ENCODE assay signal across 11 mouse cellular contexts in genomic region chr3:129622120-129622519, GRCm38 (mm10).
A peak's percentile ranks its signal among the peaks of the same experiment; 100 is the strongest.
DNase-seq lines count a peak whose midpoint lies in the region; ATAC-seq and TF ChIP-seq lines count a peak whose summit lies in the region.
"Had no signal": no experiment of that assay in that cellular context is flagged by ENCODE, and none has a peak within 500 bp of the region (broad histone marks: within the 10 kb centered on the region; RNA-seq: fewer than 3 reads in every experiment).

No protein-coding gene starts in this region.

- no peaks in the 10 kb centered on the region for H3K27me3 ChIP-seq in liver, adult 2 months (ENCODE audit: control insufficient read depth, insufficient read depth, low read length)
- no peaks in the 10 kb centered on the region for H3K27me3 ChIP-seq in liver, embryonic 12.5 days (replicated peaks)
- no peaks in the 10 kb centered on the region for H3K27me3 ChIP-seq in MEL (ENCODE audit: control insufficient read depth in 1 of 2, insufficient read depth in 2 of 2, low read length in 2 of 2)
- no peaks in the 10 kb centered on the region for H3K27me3 ChIP-seq in intestine, embryonic 15.5 days (replicated peaks)
- H3K27me3 ChIP-seq: limb, embryonic 13.5 days had no signal

- no peak overlapping the region for H3K27ac ChIP-seq in liver, adult 2 months (replicated peaks; ENCODE audit: insufficient read depth, low read depth, low read length)
- H3K27ac ChIP-seq in liver, embryonic 12.5 days = no peak overlapping the region
- H3K27ac ChIP-seq in MEL (ENCODE audit: control insufficient read depth, low read depth, low read length) = no peak overlapping the region
- H3K27ac ChIP-seq in bone marrow macrophage, adult 2 months (ENCODE audit: insufficient read depth, low read depth, low read length) = no peak overlapping the region
- no peak overlapping the region for H3K27ac ChIP-seq in intestine, embryonic 15.5 days
- H3K27ac ChIP-seq: limb, embryonic 13.5 days had no signal

- H3K4me3 ChIP-seq in liver, adult 2 months (ENCODE audit: insufficient read depth, low read depth, low read length) = no peak overlapping the region
- H3K4me3 ChIP-seq in liver, embryonic 12.5 days = no peak overlapping the region
- no peak overlapping the region for H3K4me3 ChIP-seq in MEL (ENCODE audit: control insufficient read depth in 1 of 2, insufficient read depth in 1 of 2, low read depth in 2 of 2, low read length in 2 of 2)
- H3K4me3 ChIP-seq in bone marrow macrophage, adult 2 months (ENCODE audit: insufficient read depth, low read length) = no peak overlapping the region
- H3K4me3 ChIP-seq in intestine, embryonic 15.5 days (replicated peaks) = no peak overlapping the region
- H3K4me3 ChIP-seq: heart, embryonic 12.5 days; limb, embryonic 13.5 days; myocyte had no signal

- peak; percentile 82 for TF ChIP-seq CTCF in liver, adult 2 months (IDR thresholded peaks at IDR 0.05; ENCODE audit: low read depth, low read length)
- TF ChIP-seq CTCF in MEL (IDR thresholded peaks at IDR 0.05 in 2 of 3, conservative IDR thresholded peaks at IDR 0.05 in 1 of 3; ENCODE audit: control insufficient read depth in 1 of 3, insufficient read depth in 1 of 3, low read depth in 2 of 3, low read length in 3 of 3, poor library complexity in 1 of 3, severe bottlenecking in 1 of 3) = peak; percentile 49 to 63 (median 62)
- peak; percentile 43; the same call in 1 of the 2 replicates for TF ChIP-seq CTCF in bone marrow macrophage, adult 2 months (IDR thresholded peaks at IDR 0.05; ENCODE audit: low read depth, low read length)

- H3K79me2 ChIP-seq in liver, adult 2 months (ENCODE audit: control insufficient read depth, insufficient read depth, low read length) = no peaks in the 10 kb centered on the region
- no peaks in the 10 kb centered on the region for H3K79me2 ChIP-seq in MEL (ENCODE audit: control insufficient read depth, insufficient read depth, low read length, poor library complexity)

- WGBS in liver, adult 2 months = 73% methylated on average over 9 of the region's 9 CpGs
- 56% methylated on average over 9 of the region's 9 CpGs for WGBS in liver, embryonic 12.5 days (ENCODE audit: insufficient replicate concordance)
- WGBS in intestine, embryonic 15.5 days = 73% methylated on average over 9 of the region's 9 CpGs

- TF ChIP-seq RAD21 in MEL (IDR thresholded peaks at IDR 0.05; ENCODE audit: low read depth, low read length) = peak; percentile 38

- no peak for ATAC-seq in liver, embryonic 12.5 days
- ATAC-seq in intestine, embryonic 15.5 days = no peak

- no peak for TF ChIP-seq POLR2A in liver, adult 2 months (IDR thresholded peaks at IDR 0.05; ENCODE audit: extremely low read depth, insufficient read depth, low read length)
- TF ChIP-seq POLR2A in MEL (IDR thresholded peaks at IDR 0.05; ENCODE audit: control insufficient read depth in 1 of 2, insufficient read depth in 1 of 2, low read depth in 1 of 2, low read length in 2 of 2, poor library complexity in 1 of 2) = no peak
- no peak for TF ChIP-seq POLR2A in bone marrow macrophage, adult 2 months (IDR thresholded peaks at IDR 0.05; ENCODE audit: borderline replicate concordance, low read depth, low read length)

- H3K36me3 ChIP-seq in liver, adult 2 months (ENCODE audit: control insufficient read depth, insufficient read depth, low read length) = peaks cover 36% of the 10 kb centered on the region
- H3K36me3 ChIP-seq in liver, embryonic 12.5 days = peaks cover 14% of the 10 kb centered on the region
- no peaks in the 10 kb centered on the region; a peak in 1 of 4 replicates for H3K36me3 ChIP-seq in MEL (ENCODE audit: control insufficient read depth in 1 of 2, insufficient read depth in 2 of 2, low read length in 2 of 2)
- H3K36me3 ChIP-seq in intestine, embryonic 15.5 days = no peaks in the 10 kb centered on the region

- no peak overlapping the region for H3K4me2 ChIP-seq in liver, embryonic 12.5 days
- no peak overlapping the region for H3K4me2 ChIP-seq in intestine, embryonic 15.5 days (replicated peaks)
- H3K4me2 ChIP-seq: heart, embryonic 12.5 days; limb, embryonic 13.5 days had no signal

- no peak for TF ChIP-seq EP300 in MEL (IDR thresholded peaks at IDR 0.05; ENCODE audit: low read depth in 1 of 2, low read length in 2 of 2)

- intact Hi-C loops in heart, postnatal 10 days (cut with DNase I) = no loop called here

- H3K9ac ChIP-seq in liver, adult 2 months (ENCODE audit: low read depth, low read length) = no peak overlapping the region
- no peak overlapping the region for H3K9ac ChIP-seq in liver, embryonic 12.5 days
- no peak overlapping the region for H3K9ac ChIP-seq in MEL (ENCODE audit: control insufficient read depth, low read depth, low read length, poor library complexity, severe bottlenecking)
- no peak overlapping the region for H3K9ac ChIP-seq in intestine, embryonic 15.5 days
- H3K9ac ChIP-seq: heart, embryonic 12.5 days; limb, embryonic 13.5 days had no signal

- H3K9me3 ChIP-seq in liver, embryonic 12.5 days (replicated peaks) = no peaks in the 10 kb centered on the region
- H3K9me3 ChIP-seq in MEL (replicated peaks; ENCODE audit: insufficient read depth, low read length) = no peaks in the 10 kb centered on the region
- no peaks in the 10 kb centered on the region for H3K9me3 ChIP-seq in intestine, embryonic 15.5 days
- H3K9me3 ChIP-seq: heart, embryonic 12.5 days; limb, embryonic 13.5 days had no signal

- DNase-seq in liver, adult 2 months (ENCODE audit: extremely low read depth, low read depth, low spot score) = peak; percentile 37
- peak; percentile 27 for DNase-seq in MEL (ENCODE audit: low read depth, low spot score)
- DNase-seq in testis, postnatal 10 days (ENCODE audit: low spot score) = peak; percentile 52
- no peak for DNase-seq in heart, postnatal 10 days
- no peak for DNase-seq in spleen, adult 12 weeks (ENCODE audit: low spot score)

- no peaks in the 10 kb centered on the region for H3K4me1 ChIP-seq in liver, adult 2 months (ENCODE audit: control insufficient read depth, insufficient read depth, low read length)
- peaks cover 11% of the 10 kb centered on the region for H3K4me1 ChIP-seq in liver, embryonic 12.5 days
- no peaks in the 10 kb centered on the region; a peak in 1 of 4 replicates for H3K4me1 ChIP-seq in MEL (ENCODE audit: control insufficient read depth in 1 of 2, insufficient read depth in 2 of 2, low read length in 2 of 2)
- no peaks in the 10 kb centered on the region for H3K4me1 ChIP-seq in bone marrow macrophage, adult 2 months (ENCODE audit: control insufficient read depth, insufficient read depth, low read length)
- H3K4me1 ChIP-seq in intestine, embryonic 15.5 days (replicated peaks) = 0 out of 2 replicates have a peak, but pooled peaks cover 2% of the 10 kb centered on the region
- H3K4me1 ChIP-seq: limb, embryonic 13.5 days had no signal

TF ChIP-seq in MEL, 35 proteins besides CTCF, POLR2A, EP300 and RAD21:
- TF ChIP-seq ZC3H11A (IDR thresholded peaks at IDR 0.05; ENCODE audit: low read depth, low read length) (peak; percentile 23), SMC3 (IDR thresholded peaks at IDR 0.05; ENCODE audit: low read depth, low read length) (peak; percentile 50), MAX (IDR thresholded peaks at IDR 0.05; ENCODE audit: low read length) (no peak)

Comparison
In these comparisons a context has a peak if more than half of its experiments do, and no peak if none do; other contexts are left out.
1. DNase-seq: peak in liver, adult 2 months (single experiment), MEL (single experiment) and testis, postnatal 10 days (single experiment); none in heart, postnatal 10 days (0 of 2) and spleen, adult 12 weeks (single experiment).
2. Peak in every context shown above with its lines, with median percentiles within 50 percentile points of each other: CTCF ChIP-seq.